Mouse (Mus musculus) layer of hippocampus, postnatal 25 days (tissue): ENCODE data around the gene Kmt5a. TPM values are rescaled to one million over a fixed set of nuclear protein-coding genes. Genes with fewer than 3 reads are reported as not detected.

Experiments
- DNase-seq, 2 experiments: peaks; one replicate each; pipeline ENCODE4 v3.0.0; 2022; ENCODE audit warnings: mixed read lengths in 2 of 2, low spot score in 1 of 2; ENCODE audit errors: extremely low spot score in 1 of 2
- total RNA-seq, 2 experiments: library from RNA; stranded (reverse); gene quantifications; 2 replicates each; pipeline ENCODE4 v1.2.3; 2021

The Kmt5a gene
- total RNA-seq, result 10 to 100 TPM; 58.5 to 63.1 TPM

- peak; percentile 86 for DNase-seq
Measured at GRCm38 (mm10) chr5:124439447-124440093, at the start of gene Kmt5a. Kmt5a (plus strand) TSS chr5:124439930.

GRCm38 (mm10) chr5:124392412-124392811, 47.3 kb upstream of the Kmt5a start:
- DNase-seq, result no peak

GRCm38 (mm10) chr5:124393726-124394125, 46.0 kb upstream of the Kmt5a start:
- no peak for DNase-seq

- DNase-seq, result no peak
Measured at GRCm38 (mm10) chr5:124410808-124411207, 28.9 kb upstream of the Kmt5a start.

- DNase-seq, result no peak
Measured at GRCm38 (mm10) chr5:124412163-124412562, 27.6 kb upstream of the Kmt5a start.

- DNase-seq, result no peak
Measured at GRCm38 (mm10) chr5:124418903-124419302, 20.8 kb upstream of the Kmt5a start.

- no peak for DNase-seq
Measured at GRCm38 (mm10) chr5:124421786-124422185, 17.9 kb upstream of the Kmt5a start.

GRCm38 (mm10) chr5:124424200-124424722, 15.5 kb upstream of the Kmt5a start:
- DNase-seq, result no peak

- peak; percentile 13 to 24 for DNase-seq
Measured at GRCm38 (mm10) chr5:124424723-124425411, 14.9 kb upstream of the Kmt5a start.

- peak; percentile 80 to 90 for DNase-seq
Measured at GRCm38 (mm10) chr5:124425412-124426259, 14.1 kb upstream of the Kmt5a start, which contains the start of gene Sbno1. Sbno1 (minus strand) TSS chr5:124426001.

GRCm38 (mm10) chr5:124426475-124427071, 13.2 kb upstream of the Kmt5a start:
- DNase-seq, result no peak

GRCm38 (mm10) chr5:124432398-124433012, 7.2 kb upstream of the Kmt5a start:
- peak in 1 of 2 experiments; percentile 80 for DNase-seq

- no peak for DNase-seq
Measured at GRCm38 (mm10) chr5:124433048-124433447, 6.7 kb upstream of the Kmt5a start.

- DNase-seq, result no peak
Measured at GRCm38 (mm10) chr5:124438229-124438628, 1.5 kb upstream of the Kmt5a start.

GRCm38 (mm10) chr5:124438746-124439145, 984 bp upstream of the Kmt5a start:
- DNase-seq, result no peak

GRCm38 (mm10) chr5:124440094-124440701, 468 bp downstream of the Kmt5a start:
- DNase-seq, result peak in 1 of 2 experiments; percentile 34

- no peak for DNase-seq
Measured at GRCm38 (mm10) chr5:124442628-124443027, 2.9 kb downstream of the Kmt5a start.

GRCm38 (mm10) chr5:124444208-124444607, 4.5 kb downstream of the Kmt5a start:
- DNase-seq, result no peak
